Mouse (Mus musculus) activated CD4-positive, CD25-positive, alpha-beta regulatory T cell, adult 4 months (primary cell): ENCODE measurements around the gene Srrm1. TPM values are rescaled to one million over a fixed set of nuclear protein-coding genes. Genes with fewer than 3 reads are reported as not detected.

ENCODE experiments used
- ATAC-seq: one replicate; pipeline ENCODE4 v1.8.0; 2017
- polyA plus RNA-seq, 2 experiments: library from polyadenylated mRNA; unstranded; fragments of 100-300 nt; shearing (Covaris generic); gene quantifications; one replicate each; pipeline ENCODE4 v1.2.1; 2017

The Srrm1 gene
- polyA plus RNA-seq, 2 experiments from 2014 or later, result 205 to 216 TPM

GRCm38 (mm10) chr4:135271881-135272616 lies 81.1 kb downstream of the Srrm1 start:
- ATAC-seq, result no peak

DNA sequence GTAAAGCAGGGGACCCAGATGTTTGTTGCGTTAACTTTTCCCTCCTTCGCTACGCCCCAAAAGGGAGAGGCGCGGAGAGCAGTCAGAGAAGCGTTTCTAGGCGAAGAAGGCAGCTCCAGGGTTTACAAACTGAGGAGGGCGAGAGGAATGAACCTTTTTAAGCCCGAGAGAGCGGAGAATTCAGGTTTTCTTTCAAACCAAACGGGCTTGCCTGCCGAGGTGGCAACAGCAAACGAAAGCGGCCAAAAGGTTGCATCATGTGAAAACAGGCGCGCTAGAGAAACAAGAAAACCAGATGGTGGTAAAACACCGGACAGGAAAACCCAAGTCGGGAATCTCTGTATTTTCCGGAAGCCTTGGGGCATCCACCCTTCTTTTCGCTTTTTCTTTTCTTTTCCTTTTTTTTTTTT lies 81.7 kb downstream of the Srrm1 start:
- no peak for ATAC-seq

Other genes starting within 250 kb of the Srrm1 start
- 10 to 100 TPM; 12.8 to 17.6 TPM for gene Runx3, start 232.7 kb downstream of the Srrm1 start, polyA plus RNA-seq
- gene Clic4, start 80.5 kb downstream of the Srrm1 start, polyA plus RNA-seq, result 1 to 10 TPM; 4.5 to 8.8 TPM
- gene Ncmap, start 44.9 kb upstream of the Srrm1 start, polyA plus RNA-seq, result 10 to 100 TPM; 22.3 to 52.3 TPM
- gene Rcan3, start 80.5 kb upstream of the Srrm1 start, polyA plus RNA-seq, result 10 to 100 TPM; 14.6 to 23.0 TPM
- gene Stpg1, start 141.5 kb upstream of the Srrm1 start, polyA plus RNA-seq, result under 1 TPM in 1 of 2 experiments, not detected in 1; 0.22 TPM
- gene Nipal3, start 141.7 kb upstream of the Srrm1 start, polyA plus RNA-seq, result 10 to 100 TPM; 12.5 to 13.9 TPM
- gene Grhl3, start 220.3 kb upstream of the Srrm1 start, polyA plus RNA-seq, result not detected